Comparison of ENCODE assay signal across 8 mouse cellular contexts in genomic region chr5:146833673-146834201, GRCm38 (mm10). TPM values are rescaled to one million over a fixed set of nuclear protein-coding genes. Genes with fewer than 3 reads are reported as not detected.
A peak's percentile ranks its signal among the peaks of the same experiment; 100 is the strongest.
DNase-seq lines count a peak whose midpoint lies in the region; ATAC-seq and TF ChIP-seq lines count a peak whose summit lies in the region.

No protein-coding gene starts in this region.

- H3K4me1 ChIP-seq in embryonic facial prominence, embryonic 11.5 days (ENCODE audit: control insufficient read depth, insufficient read depth, low read length): no peaks in the 10 kb centered on the region
- H3K4me1 ChIP-seq in midbrain, postnatal 0 days (ENCODE audit: insufficient read depth, low read length): peaks cover 5% of the 10 kb centered on the region; the same call in 1 of the 2 replicates

- H3K36me3 ChIP-seq in embryonic facial prominence, embryonic 11.5 days (replicated peaks; ENCODE audit: control insufficient read depth, insufficient read depth, low read depth, low read length): peaks cover 15% of the 10 kb centered on the region
- peaks cover 23% of the 10 kb centered on the region for H3K36me3 ChIP-seq in midbrain, postnatal 0 days (ENCODE audit: insufficient read depth, low read length)

- H3K4me2 ChIP-seq in embryonic facial prominence, embryonic 11.5 days (ENCODE audit: low read depth, low read length): peak overlapping the region; percentile 41
- peak overlapping the region; percentile 69 for H3K4me2 ChIP-seq in midbrain, postnatal 0 days (ENCODE audit: low read depth, low read length, poor library complexity, severe bottlenecking)

- H3K27ac ChIP-seq in layer of hippocampus, adult 2 months: peak overlapping the region; percentile 99
- H3K27ac ChIP-seq in embryonic facial prominence, embryonic 11.5 days (replicated peaks; ENCODE audit: low read depth, low read length): no peak overlapping the region
- H3K27ac ChIP-seq in midbrain, postnatal 0 days (ENCODE audit: low read depth, low read length): peak overlapping the region; percentile 91

- no peak for TF ChIP-seq CTCF in layer of hippocampus, adult 2 months (conservative IDR thresholded peaks at IDR 0.05)
- no peak for TF ChIP-seq CTCF in midbrain, postnatal 0 days (IDR thresholded peaks at IDR 0.05)

- no peak for DNase-seq in layer of hippocampus, adult 2 months (ENCODE audit: low spot score in 2 of 2)
- no peak for DNase-seq in layer of hippocampus, postnatal 14 days (ENCODE audit: low spot score in 2 of 2)
- DNase-seq in embryonic facial prominence, embryonic 11.5 days (ENCODE audit: low spot score): no peak
- DNase-seq in induced T-regulatory cell, adult 2 months (ENCODE audit: low read depth): peak; percentile 34
- DNase-seq in midbrain, postnatal 0 days (ENCODE audit: low spot score): no peak
- DNase-seq in cerebellum, adult 11-12 months: no peak
- DNase-seq in adrenal gland, adult 2 months: no peak

- H3K9me3 ChIP-seq in embryonic facial prominence, embryonic 11.5 days (replicated peaks; ENCODE audit: control insufficient read depth, low read length): no peaks in the 10 kb centered on the region
- H3K9me3 ChIP-seq in midbrain, postnatal 0 days (ENCODE audit: low read length): no peaks in the 10 kb centered on the region

- peak overlapping the region; percentile 99 for H3K9ac ChIP-seq in embryonic facial prominence, embryonic 11.5 days (replicated peaks; ENCODE audit: low read length)
- H3K9ac ChIP-seq in midbrain, postnatal 0 days (replicated peaks; ENCODE audit: low read length, poor library complexity, severe bottlenecking): peak overlapping the region; percentile 91

- no peaks in the 10 kb centered on the region for H3K27me3 ChIP-seq in embryonic facial prominence, embryonic 11.5 days (ENCODE audit: control insufficient read depth, insufficient read depth, low read length)
- no peaks in the 10 kb centered on the region for H3K27me3 ChIP-seq in midbrain, postnatal 0 days (ENCODE audit: insufficient read depth, low read length)

- H3K4me3 ChIP-seq in layer of hippocampus, adult 2 months: peak overlapping the region; percentile 98
- peak overlapping the region; percentile 95 for H3K4me3 ChIP-seq in embryonic facial prominence, embryonic 11.5 days (ENCODE audit: low read depth, low read length)
- peak overlapping the region; percentile 90 for H3K4me3 ChIP-seq in midbrain, postnatal 0 days (ENCODE audit: low read depth, low read length)

- WGBS in embryonic facial prominence, embryonic 11.5 days: 24% methylated on average over 8 of the region's 8 CpGs
- 19% methylated on average over 8 of the region's 8 CpGs for WGBS in midbrain, postnatal 0 days

- no peak for ATAC-seq in embryonic facial prominence, embryonic 11.5 days (replicated peaks; ENCODE audit: insufficient number of reproducible peaks, low FRiP score, low TSS enrichment, low read depth)
- ATAC-seq in midbrain, postnatal 0 days (ENCODE audit: low FRiP score): no peak
- ATAC-seq in activated CD4-positive, CD25-positive, alpha-beta regulatory T cell, adult 4 months: no peak

RNA-seq across cellular contexts. Expression of gene Rpl21, which starts 1.0 kb away (rescaled TPM):
- 100 to 1,000 TPM; 205 to 212 TPM for total RNA-seq in layer of hippocampus, adult 2 months (2021)
- total RNA-seq in layer of hippocampus, postnatal 14 days (2021): 100 to 1,000 TPM; 204 to 212 TPM
- 582 and 608 TPM in 2 replicates for polyA plus RNA-seq in embryonic facial prominence, embryonic 11.5 days (2014; fragmentation: Nextera tagmentation; extraction: Ambion mirVana)
- total RNA-seq in midbrain, postnatal 0 days (2014; rRNA removed): 217 and 224 TPM in 2 replicates
- 328 and 334 TPM in 2 replicates for polyA plus RNA-seq in midbrain, postnatal 0 days (2015; fragmentation: Nextera tagmentation; extraction: Ambion mirVana)
- 1,000 to 10,000 TPM in 1 of 2 experiments, 100 to 1,000 TPM in 1; 720 to 1,295 TPM for polyA plus RNA-seq in activated CD4-positive, CD25-positive, alpha-beta regulatory T cell, adult 4 months (2017; shearing (Covaris generic))
- 100 to 1,000 TPM; 308 to 315 TPM for total RNA-seq in adrenal gland, adult 2 months (2021)
- 5.2 and 5.3 TPM in 2 replicates for polyA plus RNA-seq in adrenal gland, adult 2 months (2012; rRNA removed)

RNA-seq across cellular contexts. Expression of gene Rasl11a, which starts 11.1 kb away (rescaled TPM):
- 10 to 100 TPM; 11.0 to 13.7 TPM for total RNA-seq in layer of hippocampus, adult 2 months (2021)
- 10 to 100 TPM; 22.6 to 25.5 TPM for total RNA-seq in layer of hippocampus, postnatal 14 days (2021)
- 22.9 and 24.9 TPM in 2 replicates for polyA plus RNA-seq in embryonic facial prominence, embryonic 11.5 days (2014; fragmentation: Nextera tagmentation; extraction: Ambion mirVana)
- total RNA-seq in midbrain, postnatal 0 days (2014; rRNA removed): 14.6 and 18.3 TPM in 2 replicates
- 17.8 and 18.8 TPM in 2 replicates for polyA plus RNA-seq in midbrain, postnatal 0 days (2015; fragmentation: Nextera tagmentation; extraction: Ambion mirVana)
- 1 to 10 TPM; 2.1 to 6.0 TPM for polyA plus RNA-seq in activated CD4-positive, CD25-positive, alpha-beta regulatory T cell, adult 4 months (2017; shearing (Covaris generic))
- total RNA-seq in adrenal gland, adult 2 months (2021): 10 to 100 TPM in 1 of 2 experiments, 1 to 10 TPM in 1; 8.2 to 12.2 TPM
- 7.9 and 8.9 TPM in 2 replicates for polyA plus RNA-seq in adrenal gland, adult 2 months (2012; rRNA removed)

RNA-seq across cellular contexts. Expression of gene Usp12, which starts 38.9 kb away (rescaled TPM):
- total RNA-seq in layer of hippocampus, adult 2 months (2021): 10 to 100 TPM; 58.4 to 62.5 TPM
- total RNA-seq in layer of hippocampus, postnatal 14 days (2021): 10 to 100 TPM; 59.6 to 60.6 TPM
- 11.1 and 11.8 TPM in 2 replicates for polyA plus RNA-seq in embryonic facial prominence, embryonic 11.5 days (2014; fragmentation: Nextera tagmentation; extraction: Ambion mirVana)
- 24.1 and 26.7 TPM in 2 replicates for total RNA-seq in midbrain, postnatal 0 days (2014; rRNA removed)
- 13.7 and 14.1 TPM in 2 replicates for polyA plus RNA-seq in midbrain, postnatal 0 days (2015; fragmentation: Nextera tagmentation; extraction: Ambion mirVana)
- 1 to 10 TPM; 4.6 to 4.8 TPM for polyA plus RNA-seq in activated CD4-positive, CD25-positive, alpha-beta regulatory T cell, adult 4 months (2017; shearing (Covaris generic))
- total RNA-seq in adrenal gland, adult 2 months (2021): 10 to 100 TPM; 27.4 to 34.2 TPM
- polyA plus RNA-seq in adrenal gland, adult 2 months (2012; rRNA removed): 2.9 and 3.2 TPM in 2 replicates
